Mouse (Mus musculus): ENCODE measurements around the gene Lbhd1.
"Not testable (repeated sequence)": the region's sequence is repeated elsewhere in the genome, so short reads cannot be mapped to it uniquely, and the experiment has no call there.

The Lbhd1 gene

GRCm38 (mm10) chr19:8872266-8872840 is 11.2 kb upstream of the Lbhd1 start:
- no peak for DNase-seq

- DNase-seq, result no peak
Measured at GRCm38 (mm10) chr19:8875031-8875430, 8.5 kb upstream of the Lbhd1 start.

GRCm38 (mm10) chr19:8880311-8881033 is 3.1 kb upstream of the Lbhd1 start, which contains the start of gene Uqcc3:
Gene Uqcc3, minus strand, starts transcription at chr19:8880923.
- DNase-seq, result peak; percentile 91

GRCm38 (mm10) chr19:8881034-8881392 is 2.5 kb upstream of the Lbhd1 start:
- DNase-seq, result no peak

GRCm38 (mm10) chr19:8886916-8887584 is 3.5 kb downstream of the Lbhd1 start:
- no peak for DNase-seq

GRCm38 (mm10) chr19:8887585-8888463 is 4.3 kb downstream of the Lbhd1 start:
- DNase-seq, result no peak

- peak; percentile 96 to 97 for DNase-seq
Measured at GRCm38 (mm10) chr19:8888511-8889385, 5.2 kb downstream of the Lbhd1 start, which contains the start of the genes 1810009A15Rik and Gm49416. Gene 1810009A15Rik, plus strand, starts transcription at chr19:8888853. Gene Gm49416, plus strand, starts transcription at chr19:8888926.

GRCm38 (mm10) chr19:8892829-8893766 is 9.6 kb downstream of the Lbhd1 start, which contains the start of gene Ints5:
Gene Ints5, plus strand, starts transcription at chr19:8893005.
- peak; percentile 90 for DNase-seq

- peak in 1 of 2 experiments; percentile 41 for DNase-seq
Measured at GRCm38 (mm10) chr19:8895397-8895960, 11.9 kb downstream of the Lbhd1 start.

- DNase-seq, result not testable (repeated sequence)
Measured at GRCm38 (mm10) chr19:8896231-8896630, 12.7 kb downstream of the Lbhd1 start.

- peak; percentile 56 to 64 for DNase-seq
Measured at GRCm38 (mm10) chr19:8897211-8897864, 13.8 kb downstream of the Lbhd1 start.

GRCm38 (mm10) chr19:8897865-8898495 is 14.4 kb downstream of the Lbhd1 start, which contains the start of gene Ganab:
Gene Ganab, plus strand, starts transcription at chr19:8898071.
- peak; percentile 94 to 95 for DNase-seq

- no peak for DNase-seq
Measured at GRCm38 (mm10) chr19:8898576-8898975, 15.0 kb downstream of the Lbhd1 start.

GRCm38 (mm10) chr19:8899079-8899478 is 15.5 kb downstream of the Lbhd1 start:
- DNase-seq, result peak in 1 of 2 experiments; percentile 42

- no peak for DNase-seq
Measured at GRCm38 (mm10) chr19:8903412-8903811, 19.9 kb downstream of the Lbhd1 start.

- no peak for DNase-seq
Measured at GRCm38 (mm10) chr19:8908531-8908930, 25.0 kb downstream of the Lbhd1 start.

- no peak for DNase-seq
Measured at GRCm38 (mm10) chr19:8911810-8912209, 28.3 kb downstream of the Lbhd1 start.

GRCm38 (mm10) chr19:8914212-8914611 is 30.7 kb downstream of the Lbhd1 start:
- no peak for DNase-seq

- no peak for DNase-seq
Measured at GRCm38 (mm10) chr19:8919000-8919399, 35.5 kb downstream of the Lbhd1 start.
